Mouse (Mus musculus) hindbrain, embryonic 14.5 days (tissue): Measurements from ENCODE around the gene Cphx3. TPM values are rescaled to one million over a fixed set of nuclear protein-coding genes. Genes with fewer than 3 reads are reported as not detected.
"Not testable (repeated sequence)": the region's sequence is repeated elsewhere in the genome, so short reads cannot be mapped to it uniquely, and the experiment has no call there.

Experiments
- ATAC-seq: fragments of 200-750 bp; cut with Nextera tagmentation; 2 replicates; pipeline ENCODE4 v1.8.0; 2017; ENCODE audit warnings: moderate number of reproducible peaks, mild to moderate bottlenecking, moderate TSS enrichment, moderate library complexity; ENCODE audit not compliant: low FRiP score
- DNase-seq: peaks from one replicate; pipeline ENCODE4 v3.0.0-alpha.2; 2015; ENCODE audit warnings: low spot score
- H3K27ac ChIP-seq: fragments of 300-500 bp; sonication (generic); 2 replicates; pipeline ENCODE4 v1.5.1; 2014; ENCODE audit warnings: mild to moderate bottlenecking, moderate library complexity
- H3K27me3 ChIP-seq: fragments of 300-500 bp; sonication (generic); 2 replicates; pipeline ENCODE4 v1.6.1; 2014; ENCODE audit warnings: mild to moderate bottlenecking, low read length, mixed read lengths; ENCODE audit not compliant: control insufficient read depth, insufficient read depth
- H3K36me3 ChIP-seq: fragments of 300-500 bp; sonication (generic); replicated peaks from 2 replicates; pipeline ENCODE4 v1.6.1; 2014; ENCODE audit not compliant: control insufficient read depth, insufficient read depth
- H3K4me1 ChIP-seq: fragments of 300-500 bp; sonication (generic); replicated peaks from 2 replicates; pipeline ENCODE4 v1.6.1; 2014; ENCODE audit warnings: antibody characterized with exemption, low read length, mixed read lengths; ENCODE audit not compliant: control insufficient read depth, insufficient read depth
- H3K4me2 ChIP-seq: fragments of 300-500 bp; sonication (generic); replicated peaks from 2 replicates; pipeline ENCODE4 v1.6.1; 2014; ENCODE audit warnings: mild to moderate bottlenecking, moderate library complexity
- H3K4me3 ChIP-seq: fragments of 300-500 bp; sonication (generic); replicated peaks from 2 replicates; pipeline ENCODE4 v1.5.1; 2014; ENCODE audit warnings: mild to moderate bottlenecking, low read length
- H3K9ac ChIP-seq: fragments of 300-500 bp; sonication (generic); 2 replicates; pipeline ENCODE4 v1.6.1; 2014
- H3K9me3 ChIP-seq: fragments of 300-500 bp; sonication (generic); 2 replicates; pipeline ENCODE4 v1.6.1; 2016; ENCODE audit warnings: low read length; ENCODE audit not compliant: control insufficient read depth
- WGBS: fragments of 180-500 bp; shearing (Covaris S2); extraction: QIAGEN DNeasy Blood & Tissue Kit; methylation state at CpG from one replicate; pipeline ENCODE4 v1.1.7; 2014; 5-methylcytosine and 5-hydroxymethylcytosine counted together
- polyA plus RNA-seq: library from polyadenylated mRNA; unstranded; fragments of >200 nt; fragmentation: Nextera tagmentation; extraction: Ambion mirVana; gene quantifications from 2 replicates; pipeline ENCODE4 v1.2.1, GENCODE M21; 2014

Gene Cphx3
- polyA plus RNA-seq, 1 experiment from 2014 or later = not detected

DNA sequence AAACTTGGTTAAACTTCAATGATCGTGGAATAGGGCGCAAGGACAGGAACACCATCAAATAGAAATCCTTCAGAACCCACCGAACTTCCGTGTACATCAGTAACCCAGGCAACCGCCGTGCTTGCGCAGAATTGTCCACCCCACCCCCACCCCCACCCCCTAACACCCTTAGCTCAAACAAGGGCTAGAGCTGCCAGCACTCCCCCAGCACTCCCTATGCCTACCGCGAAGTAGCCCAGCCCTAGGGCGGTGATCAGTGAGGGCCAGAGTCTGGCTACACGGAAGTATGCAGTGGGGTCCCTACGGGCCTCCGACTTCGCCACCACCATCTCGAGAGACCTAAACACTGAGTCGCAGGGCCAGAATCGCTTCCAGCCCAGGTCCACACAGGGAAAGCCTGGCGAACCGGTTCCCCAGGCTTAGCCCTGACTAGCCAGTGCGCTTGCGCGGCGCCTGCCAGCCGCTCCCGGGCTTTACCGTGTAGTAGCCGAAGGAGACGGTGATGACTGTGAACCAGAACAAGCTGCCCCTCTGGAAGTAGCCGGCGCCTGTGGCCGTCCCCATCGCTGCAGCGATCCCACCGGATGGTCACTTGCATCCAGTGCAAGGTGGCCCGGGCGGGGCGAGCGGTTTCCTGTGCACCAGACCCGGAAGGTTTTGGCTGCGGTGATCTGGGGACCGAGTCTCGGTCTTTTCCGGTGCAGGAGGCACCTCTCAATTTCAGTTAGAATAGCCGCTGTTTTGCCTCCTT lies 15.3 kb upstream of the Cphx3 start:
- ATAC-seq = peak; percentile 92
- WGBS = no CpG with 5 or more reads among the region's 44 CpGs
- not testable (repeated sequence) for H3K27me3 ChIP-seq, H3K27ac ChIP-seq, H3K9me3 ChIP-seq, H3K4me1 ChIP-seq, H3K9ac ChIP-seq, H3K4me3 ChIP-seq, H3K4me2 ChIP-seq, DNase-seq, H3K36me3 ChIP-seq

DNA sequence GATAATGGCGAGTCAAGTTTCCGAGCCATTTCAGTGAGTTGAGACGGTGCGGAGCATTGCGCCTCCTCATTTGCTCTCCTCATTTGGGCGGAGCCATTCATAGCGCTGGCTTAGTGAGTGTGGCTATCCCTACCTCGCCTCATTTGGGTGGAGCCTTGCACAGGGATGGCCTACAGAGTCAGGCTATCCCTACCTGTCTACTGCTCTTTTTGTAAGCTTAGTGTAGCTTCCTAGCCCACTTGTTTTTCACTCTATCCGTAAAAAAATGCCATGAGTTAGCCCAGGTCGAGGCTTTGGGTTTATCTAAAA lies 14.8 kb upstream of the Cphx3 start, which contains the start of gene Tmem254c:
Gene Tmem254c, minus strand, starts transcription at position 31 of the 309 bp plus-strand sequence.
- H3K27ac ChIP-seq, H3K27me3 ChIP-seq, H3K9me3 ChIP-seq, H3K9ac ChIP-seq, DNase-seq, H3K4me2 ChIP-seq, H3K4me3 ChIP-seq, H3K36me3 ChIP-seq, H3K4me1 ChIP-seq: not testable (repeated sequence)
- ATAC-seq = peak; percentile 87
- WGBS = no CpG with 5 or more reads among the region's 10 CpGs

DNA sequence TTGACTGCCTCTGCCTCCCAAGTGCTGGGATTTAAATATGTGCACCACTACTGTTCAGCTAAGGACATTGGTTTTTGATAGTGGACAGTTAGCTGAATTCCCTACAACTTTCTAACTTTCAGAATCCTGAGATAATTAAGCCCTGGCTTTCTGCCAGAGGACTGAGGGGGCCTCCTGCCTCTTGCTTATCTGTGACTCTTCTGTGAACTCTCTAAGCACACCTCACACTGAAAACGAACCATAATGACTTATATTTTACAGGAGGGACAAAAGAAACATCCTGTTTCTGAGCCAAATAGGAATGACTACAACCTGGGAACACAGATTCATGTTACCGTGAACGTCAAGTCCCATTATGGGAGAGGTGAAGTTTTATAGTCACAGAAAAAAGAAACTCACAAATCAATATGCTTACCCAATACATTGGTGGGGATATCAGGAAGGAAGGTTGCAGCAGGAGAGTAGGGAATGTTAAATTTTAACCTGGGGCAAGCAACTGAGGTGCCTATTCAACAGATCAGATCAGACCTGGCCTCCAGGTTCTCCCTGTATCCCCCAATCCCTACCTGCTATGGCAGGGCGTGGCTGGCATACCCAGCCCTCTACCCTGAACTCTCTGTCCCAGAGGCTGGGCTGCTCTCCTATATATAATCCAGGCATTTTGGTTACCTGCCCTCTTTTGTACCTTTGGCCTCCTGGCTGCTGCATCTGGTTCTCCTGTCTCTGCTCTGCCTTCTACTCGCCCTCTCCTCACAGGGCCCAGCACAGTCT lies 5.3 kb upstream of the Cphx3 start:
- not testable (repeated sequence) for H3K9ac ChIP-seq, H3K27me3 ChIP-seq, H3K9me3 ChIP-seq, H3K4me2 ChIP-seq, H3K4me3 ChIP-seq, H3K4me1 ChIP-seq, DNase-seq, ATAC-seq, H3K36me3 ChIP-seq, H3K27ac ChIP-seq
- WGBS = no CpG with 5 or more reads among the region's 5 CpGs

DNA sequence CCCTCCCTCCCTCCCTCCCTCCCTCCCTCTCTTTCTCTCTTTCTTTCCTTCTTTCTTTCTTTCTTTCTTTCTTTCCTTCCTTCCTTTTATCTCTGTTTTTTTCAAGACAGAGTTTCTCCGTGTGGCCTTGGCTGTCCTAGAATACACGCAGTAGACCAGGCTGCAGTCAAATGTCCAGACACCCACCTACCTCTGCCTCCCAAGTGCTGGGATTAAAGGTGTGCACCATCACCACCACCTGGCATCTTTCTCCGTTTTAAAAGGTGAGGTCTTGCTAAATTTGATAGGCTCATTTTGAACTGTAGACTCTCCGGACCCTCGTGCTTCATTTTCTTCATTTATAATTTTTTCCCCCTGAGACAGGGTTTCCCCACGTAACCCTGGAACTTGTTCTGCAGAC lies 881 bp upstream of the Cphx3 start, which contains the start of gene Cphx2:
Gene Cphx2, plus strand, starts transcription at position 301 of the 400 bp plus-strand sequence.
- H3K36me3 ChIP-seq, H3K4me3 ChIP-seq, H3K27me3 ChIP-seq, ATAC-seq, H3K27ac ChIP-seq, H3K9ac ChIP-seq, H3K4me2 ChIP-seq, H3K4me1 ChIP-seq, H3K9me3 ChIP-seq, DNase-seq: not testable (repeated sequence)
- no CpG with 5 or more reads among the region's 6 CpGs for WGBS

DNA sequence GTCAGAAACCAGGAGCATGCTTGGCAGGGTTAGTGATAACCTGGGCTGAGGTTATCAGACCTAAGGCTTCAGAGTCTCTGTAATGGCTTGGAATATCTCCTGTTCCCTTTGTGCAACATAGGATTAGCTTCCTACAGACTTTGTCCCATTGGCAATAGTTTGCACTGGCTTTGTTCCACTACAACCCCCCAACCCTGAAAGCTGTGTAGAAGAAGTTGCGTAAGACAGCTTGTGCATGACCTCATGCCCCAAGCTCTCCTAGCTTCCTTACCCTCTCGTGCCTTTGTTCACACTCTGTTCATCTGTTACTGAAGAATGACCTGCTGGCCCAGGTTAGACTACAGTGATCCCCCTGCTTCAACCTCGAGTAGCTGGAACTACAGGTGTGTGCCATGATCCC lies 15.5 kb downstream of the Cphx3 start:
- H3K9ac ChIP-seq, H3K27me3 ChIP-seq, H3K4me1 ChIP-seq, H3K36me3 ChIP-seq, DNase-seq, H3K27ac ChIP-seq, H3K4me3 ChIP-seq, H3K9me3 ChIP-seq, H3K4me2 ChIP-seq, ATAC-seq: not testable (repeated sequence)
- WGBS = no CpG with 5 or more reads among the region's 3 CpGs

DNA sequence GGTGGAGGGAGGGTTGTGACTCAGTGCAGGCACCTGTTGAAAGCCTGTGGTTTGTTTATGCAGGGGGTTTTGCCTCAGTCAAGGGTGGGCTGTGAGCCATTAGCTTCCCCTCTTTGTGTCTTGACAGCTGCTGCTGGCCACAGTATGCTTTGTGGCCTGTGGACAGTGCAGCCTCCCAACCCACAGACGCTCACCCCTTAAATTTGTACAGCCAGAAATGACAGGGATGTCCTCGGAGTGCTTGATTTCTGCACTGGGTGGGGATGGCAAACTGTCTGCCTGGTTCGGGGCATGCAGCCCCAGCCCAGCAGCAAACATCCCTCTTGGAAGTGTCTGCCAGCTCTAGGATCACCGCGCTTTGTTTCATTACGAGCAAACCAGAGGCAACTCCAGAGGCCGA lies 36.1 kb downstream of the Cphx3 start, which contains the start of gene Duxbl2:
Gene Duxbl2, plus strand, starts transcription at position 200 of the 400 bp plus-strand sequence.
- H3K27me3 ChIP-seq, H3K4me1 ChIP-seq, ATAC-seq, H3K4me3 ChIP-seq, DNase-seq, H3K9ac ChIP-seq, H3K36me3 ChIP-seq, H3K9me3 ChIP-seq, H3K4me2 ChIP-seq, H3K27ac ChIP-seq: not testable (repeated sequence)
- no CpG with 5 or more reads among the region's 7 CpGs for whole genome bisulfite sequencing

DNA sequence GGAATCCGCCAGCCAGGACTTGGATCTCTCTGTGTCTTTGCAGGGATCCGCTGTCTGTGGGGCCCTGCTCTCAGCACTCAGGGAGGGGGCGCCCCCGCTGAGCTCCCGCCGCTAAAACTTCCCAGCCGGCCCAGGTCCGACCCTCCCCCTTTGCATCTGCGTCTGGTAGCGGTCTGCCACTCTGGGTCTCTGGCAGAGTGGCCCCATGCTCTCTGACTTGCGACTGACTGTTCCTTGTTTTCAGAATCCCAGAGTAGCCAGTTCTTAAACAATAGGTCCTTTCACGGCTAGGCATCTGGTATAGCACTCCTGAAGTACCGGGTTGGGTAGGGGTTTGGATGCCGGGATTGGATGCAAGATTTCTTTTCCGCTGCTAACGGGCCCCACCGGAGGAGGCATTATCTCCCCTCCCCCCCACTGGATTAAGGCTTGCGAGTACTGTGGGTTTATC lies 36.5 kb downstream of the Cphx3 start:
- ATAC-seq = peak; percentile 94
- no CpG with 5 or more reads among the region's 18 CpGs for WGBS
- not testable (repeated sequence) for H3K4me3 ChIP-seq, H3K4me1 ChIP-seq, H3K9ac ChIP-seq, DNase-seq, H3K36me3 ChIP-seq, H3K27ac ChIP-seq, H3K9me3 ChIP-seq, H3K27me3 ChIP-seq, H3K4me2 ChIP-seq

DNA sequence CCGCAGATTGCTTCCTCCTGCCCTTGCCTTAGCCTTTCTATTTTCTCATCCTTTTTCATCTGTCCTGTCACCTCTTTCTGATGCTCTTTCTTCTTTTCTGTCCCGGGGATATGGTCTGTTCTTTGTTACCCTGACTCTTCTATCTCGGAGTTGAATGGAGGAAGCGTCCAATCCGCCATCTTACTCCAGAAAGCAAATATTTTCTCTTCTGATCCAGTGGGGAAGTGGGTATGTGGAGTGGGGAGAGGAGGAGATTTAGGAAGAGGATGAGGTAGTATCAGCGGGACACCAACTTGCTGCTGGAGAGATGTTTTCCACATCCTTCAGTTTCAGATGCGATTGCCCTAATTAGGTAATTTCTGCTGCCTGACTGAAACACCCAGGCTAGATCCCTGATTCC lies 37.0 kb downstream of the Cphx3 start:
- H3K27me3 ChIP-seq, H3K27ac ChIP-seq, H3K4me1 ChIP-seq, H3K9ac ChIP-seq, DNase-seq, H3K36me3 ChIP-seq, H3K4me3 ChIP-seq, H3K9me3 ChIP-seq, H3K4me2 ChIP-seq: not testable (repeated sequence)
- WGBS = no CpG with 5 or more reads among the region's 7 CpGs
- ATAC-seq = peak; percentile 47

DNA sequence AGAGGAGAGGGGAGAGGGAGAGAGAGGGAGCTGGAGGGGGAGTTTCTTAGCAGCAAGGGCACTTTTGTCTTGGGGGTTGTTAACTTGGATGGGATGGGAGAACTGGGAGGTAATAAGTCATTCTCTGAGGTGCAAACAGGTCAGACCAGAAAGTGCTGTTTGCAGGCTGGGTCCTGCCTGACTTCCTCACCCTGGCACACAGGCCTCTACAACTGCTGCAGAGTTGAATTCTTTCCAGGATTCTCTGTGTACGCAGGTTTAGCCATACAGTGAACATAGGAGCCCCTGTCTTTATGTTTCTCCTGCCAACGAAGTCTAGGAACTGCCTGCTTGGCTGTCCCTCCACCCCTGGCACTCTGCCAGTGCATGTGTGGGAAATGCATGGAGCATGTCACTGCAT lies 65.0 kb downstream of the Cphx3 start:
- not testable (repeated sequence) for H3K4me1 ChIP-seq, ATAC-seq, H3K9ac ChIP-seq, H3K4me3 ChIP-seq, H3K9me3 ChIP-seq, H3K4me2 ChIP-seq, H3K27me3 ChIP-seq, H3K36me3 ChIP-seq, DNase-seq, H3K27ac ChIP-seq
- no CpG with 5 or more reads among the region's 2 CpGs for WGBS
